Mouse (Mus musculus): Measurements from ENCODE around the gene Wdr91.

Wdr91 gene

DNA sequence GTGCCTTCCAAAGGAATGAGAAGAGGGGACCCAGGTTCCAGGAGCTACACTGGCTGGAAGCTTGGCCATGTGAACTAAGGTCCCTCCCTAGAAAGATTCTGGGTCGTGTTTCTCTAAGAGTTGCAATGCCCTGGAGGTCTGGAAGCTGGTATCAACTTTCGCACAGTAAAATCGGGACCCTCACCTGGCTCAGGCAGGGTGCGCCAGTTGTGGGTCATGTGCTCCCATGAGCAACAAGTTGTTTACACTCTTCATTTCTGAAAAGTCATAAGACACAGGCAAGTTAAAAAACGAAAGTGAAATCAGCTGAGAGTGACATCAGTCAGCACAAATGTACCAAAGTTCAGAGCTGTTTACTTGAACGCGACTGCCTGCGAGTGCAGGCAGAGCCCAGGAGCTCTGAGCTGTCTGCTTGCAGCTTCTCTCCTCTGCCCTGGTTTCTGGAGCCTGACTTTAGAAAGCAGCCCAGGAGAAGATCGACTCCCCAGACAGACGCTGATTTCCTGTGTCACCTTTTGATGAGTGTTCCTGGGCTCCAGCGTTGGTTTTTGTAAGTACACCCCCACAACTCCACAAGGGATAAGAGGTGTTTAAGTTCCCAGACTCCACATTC lies 47.8 kb downstream of the Wdr91 start, which contains the start of gene Tmem140:
Gene Tmem140, plus strand, starts transcription at position 356 of the 613 bp plus-strand sequence.
- no peak for DNase-seq (ENCODE audit: low read depth, low spot score)

DNA sequence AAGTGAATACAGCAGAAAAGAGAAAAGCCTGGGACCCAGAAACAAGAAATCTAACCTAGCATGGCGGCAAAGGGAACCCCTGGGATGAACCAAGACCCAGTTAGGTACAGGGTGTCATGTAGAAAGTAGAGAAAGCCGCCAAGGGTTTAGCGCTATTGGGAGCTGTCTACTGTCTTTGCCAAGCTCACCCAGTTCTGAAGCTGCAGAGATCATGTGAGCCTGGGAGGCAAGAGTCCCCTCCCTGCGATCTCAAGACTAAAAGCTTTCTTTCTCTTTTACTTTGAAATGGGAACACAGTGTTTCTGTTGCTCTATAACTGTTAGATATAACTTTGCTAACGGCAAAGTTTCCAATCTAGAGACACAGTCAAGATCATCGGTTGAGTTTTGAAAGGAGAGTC lies 48.3 kb downstream of the Wdr91 start:
- DNase-seq (ENCODE audit: low read depth, low spot score), result no peak

DNA sequence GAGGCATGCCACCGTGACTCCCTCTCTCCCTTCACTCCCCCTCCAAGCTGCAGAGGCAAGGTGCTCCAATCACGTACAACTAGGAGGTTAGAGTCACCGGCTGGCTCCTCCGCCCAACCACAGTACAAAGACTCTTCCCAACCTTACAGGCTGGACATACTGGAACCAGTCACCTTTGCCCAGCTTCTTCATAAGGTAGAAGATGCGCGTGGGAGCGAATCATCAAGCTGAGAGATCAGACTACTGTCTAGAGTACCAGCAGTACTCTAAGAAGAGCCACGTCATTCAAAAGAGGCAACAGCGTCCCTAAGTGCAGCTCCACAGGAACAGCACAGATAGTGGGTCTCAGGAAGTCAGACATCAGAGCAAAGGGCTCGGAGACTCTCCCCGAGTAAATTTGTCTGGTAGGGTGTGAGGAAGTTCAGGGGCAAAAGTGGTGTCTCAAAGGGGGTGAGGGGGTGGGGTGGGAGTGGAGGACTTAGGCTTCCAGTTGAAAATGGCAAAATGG lies 49.1 kb downstream of the Wdr91 start:
- no peak for DNase-seq (ENCODE audit: low read depth, low spot score)

DNA sequence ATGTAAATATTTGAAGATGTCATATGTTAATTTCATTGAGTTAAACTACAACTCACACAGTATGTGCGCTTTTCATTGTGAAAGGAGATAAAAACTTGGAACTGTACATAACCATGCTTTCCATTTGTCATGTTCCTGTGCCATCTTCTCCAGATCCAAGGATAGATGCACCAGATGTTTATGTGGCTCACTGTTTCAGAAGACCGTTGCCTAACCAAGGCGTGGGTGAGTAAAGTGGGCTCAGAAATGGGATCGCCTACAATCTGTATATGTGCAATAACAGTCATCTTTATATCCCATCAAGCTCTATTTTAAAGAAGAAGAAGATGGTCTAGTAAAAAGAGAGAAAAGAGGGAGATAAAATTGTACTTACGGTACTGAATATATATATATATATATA lies 78.3 kb downstream of the Wdr91 start:
- no peak for DNase-seq (ENCODE audit: low read depth, low spot score)

Data from retina, adult 2 months (tissue).